Mouse (Mus musculus): ENCODE results near the gene Rasal1. TPM values are rescaled to one million over a fixed set of nuclear protein-coding genes. Genes with fewer than 3 reads are reported as not detected.

Gene Rasal1
- polyA plus RNA-seq (2017; shearing (Covaris generic)): 10 to 100 TPM in 1 of 2 experiments, 1 to 10 TPM in 1; 7.2 to 15.4 TPM

DNA sequence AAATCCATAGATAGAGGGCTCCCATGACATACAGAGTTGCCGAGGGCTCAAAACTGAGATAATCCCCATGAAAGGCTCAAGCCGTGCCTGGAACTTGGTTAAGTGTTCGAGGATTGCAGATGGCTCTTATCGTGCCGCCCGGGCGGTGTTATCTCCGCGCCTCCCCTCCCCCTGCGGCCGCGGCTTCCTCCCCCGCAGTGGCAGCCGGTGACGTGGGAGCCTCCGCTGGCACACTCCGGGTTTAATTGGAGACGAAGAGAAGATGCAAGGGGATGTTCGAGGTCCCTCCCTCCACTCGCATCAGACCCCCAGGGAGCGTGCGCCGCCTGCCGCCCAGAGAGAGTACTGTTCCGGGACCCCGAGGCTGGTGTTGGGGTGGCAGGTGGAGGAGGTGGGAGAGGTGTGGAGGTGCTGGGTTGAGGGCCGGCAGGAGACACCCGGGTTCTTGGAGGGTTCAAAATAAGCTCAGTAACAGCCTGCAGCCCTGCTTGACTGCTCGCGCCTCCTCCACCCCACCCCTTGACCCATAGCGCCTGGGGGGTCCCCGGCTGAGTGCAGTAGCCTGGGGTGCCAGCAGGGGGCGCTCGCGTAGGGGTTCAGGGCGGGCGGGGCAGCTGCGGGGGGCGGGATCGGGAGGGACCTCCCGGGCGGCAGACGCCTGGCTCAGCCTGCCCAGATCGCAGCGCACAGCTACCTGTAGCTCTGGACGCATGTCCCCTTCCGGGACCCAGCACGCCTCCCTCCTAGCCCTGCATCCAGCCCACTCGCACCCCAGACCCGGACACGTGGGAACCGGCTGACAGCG, at the start of gene Rasal1:
Gene Rasal1, plus strand, starts transcription at position 244 of the 805 bp plus-strand sequence.
- ATAC-seq: peak; percentile 87

- no peak for ATAC-seq
Measured at GRCm38 (mm10) chr5:120599625-120600024, 49.0 kb upstream of the Rasal1 start.

DNA sequence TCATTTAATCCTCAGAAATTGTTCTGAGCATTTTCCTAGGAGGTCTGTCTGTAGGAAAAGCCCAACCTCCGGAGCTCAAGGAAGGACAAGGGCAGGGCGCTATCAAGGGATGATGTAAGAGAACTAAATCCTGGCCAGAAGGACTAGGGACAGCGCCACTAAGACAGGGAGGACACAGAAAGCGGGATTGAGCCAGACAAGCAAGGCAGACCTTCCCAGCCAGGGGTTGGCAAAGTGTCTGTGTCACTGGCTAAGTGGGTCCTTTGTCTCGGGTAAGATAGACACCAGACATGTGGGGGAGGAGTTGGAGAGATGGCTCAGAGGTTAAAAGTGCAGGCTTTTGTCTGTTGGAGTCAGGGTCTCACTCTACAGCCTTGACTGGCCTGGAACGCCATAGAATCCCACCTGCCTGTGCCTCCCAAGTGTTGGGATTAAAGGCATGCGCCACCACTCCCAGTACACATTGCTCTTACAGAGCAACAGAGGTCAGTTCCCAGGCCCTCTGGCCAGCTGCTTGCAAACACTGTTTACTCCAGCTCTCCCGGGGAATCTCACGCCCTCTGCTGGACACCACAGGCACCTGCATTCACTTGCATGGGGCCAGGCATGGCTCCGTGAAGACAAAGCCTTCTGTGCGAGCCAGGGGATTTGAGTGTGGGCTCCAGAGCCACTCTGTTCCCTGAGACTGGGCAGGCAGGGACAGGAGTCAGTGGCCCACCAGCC, 47.5 kb upstream of the Rasal1 start:
- ATAC-seq: no peak

DNA sequence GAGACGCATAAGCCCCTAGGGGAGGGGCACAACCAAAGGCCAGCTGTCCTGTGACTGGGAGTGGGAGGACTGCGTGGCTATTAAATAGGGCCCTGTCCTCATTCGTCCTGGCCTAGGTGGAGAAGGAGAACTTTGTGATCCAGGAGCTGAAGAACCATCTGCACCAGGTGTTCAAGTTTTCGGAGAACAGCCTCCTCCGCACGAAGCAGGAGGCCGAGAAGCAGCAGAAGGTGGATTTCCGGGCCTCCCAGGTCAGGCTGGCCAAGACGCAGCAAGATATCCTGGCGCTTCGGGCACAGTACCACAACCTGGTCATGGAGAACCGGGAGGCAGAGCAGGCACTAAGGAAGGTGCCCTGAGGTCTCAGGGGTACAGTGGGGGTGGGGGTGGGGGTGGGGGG, 46.4 kb upstream of the Rasal1 start:
- no peak for ATAC-seq

DNA sequence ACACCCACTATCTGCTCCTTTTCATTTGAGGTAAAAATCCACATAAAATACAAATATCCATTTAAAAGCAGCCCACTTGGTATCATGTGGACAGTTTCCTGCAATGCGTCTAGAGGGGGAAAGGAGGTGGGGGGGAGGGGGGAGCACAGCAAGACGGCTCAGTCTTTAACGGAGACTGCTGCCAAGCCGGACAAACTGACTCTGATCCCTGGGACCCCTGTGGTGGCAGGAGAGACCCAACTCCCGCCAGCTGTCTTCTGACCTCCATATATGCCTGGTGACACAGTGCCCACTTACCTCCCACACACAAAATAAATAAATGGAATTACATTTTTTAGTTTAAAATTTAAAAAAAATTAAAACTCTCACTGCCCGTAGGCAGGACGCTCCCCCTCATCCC, 45.1 kb upstream of the Rasal1 start:
- ATAC-seq: no peak

DNA sequence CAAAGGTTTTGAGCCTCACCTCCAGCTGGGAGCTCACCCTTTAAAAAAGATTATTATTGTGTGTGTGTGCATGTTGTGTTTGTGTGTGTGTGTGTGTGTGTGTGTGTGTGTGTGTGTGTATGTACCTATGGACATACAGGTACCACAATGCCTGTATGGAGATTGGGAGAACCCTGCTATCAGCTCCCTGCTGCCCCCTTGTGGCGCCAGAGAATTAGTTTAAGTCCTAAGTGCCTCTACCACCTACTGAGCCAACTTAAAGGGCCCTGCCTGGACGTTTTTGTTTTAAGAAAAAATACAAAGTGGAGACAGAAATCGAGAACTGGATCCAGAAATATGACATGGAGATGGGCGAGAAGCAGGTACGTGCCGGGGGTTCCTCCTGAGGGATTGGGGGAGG, 43.8 kb upstream of the Rasal1 start:
- peak; percentile 83 for ATAC-seq

DNA sequence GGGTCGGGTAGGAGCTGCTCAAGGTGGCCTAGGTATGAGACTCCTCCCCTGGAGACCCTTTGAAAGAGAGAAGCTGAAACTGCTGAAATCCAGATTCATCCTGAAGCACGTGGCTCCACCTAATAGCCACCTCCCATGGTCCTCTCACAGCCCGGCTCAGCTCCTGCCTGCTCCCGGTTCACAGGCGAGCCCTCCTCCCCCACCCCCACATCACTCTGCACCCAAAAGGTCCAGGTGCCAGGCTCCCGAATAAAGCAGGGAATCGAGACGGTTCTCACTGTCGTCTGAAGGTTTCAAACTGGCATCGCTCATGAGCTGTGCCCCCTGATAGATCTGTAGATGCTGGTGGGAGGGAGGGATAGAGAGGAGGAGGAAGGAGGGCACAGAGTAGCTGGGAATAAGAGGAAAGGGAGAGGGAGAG, 43.4 kb upstream of the Rasal1 start:
- no peak for ATAC-seq

DNA sequence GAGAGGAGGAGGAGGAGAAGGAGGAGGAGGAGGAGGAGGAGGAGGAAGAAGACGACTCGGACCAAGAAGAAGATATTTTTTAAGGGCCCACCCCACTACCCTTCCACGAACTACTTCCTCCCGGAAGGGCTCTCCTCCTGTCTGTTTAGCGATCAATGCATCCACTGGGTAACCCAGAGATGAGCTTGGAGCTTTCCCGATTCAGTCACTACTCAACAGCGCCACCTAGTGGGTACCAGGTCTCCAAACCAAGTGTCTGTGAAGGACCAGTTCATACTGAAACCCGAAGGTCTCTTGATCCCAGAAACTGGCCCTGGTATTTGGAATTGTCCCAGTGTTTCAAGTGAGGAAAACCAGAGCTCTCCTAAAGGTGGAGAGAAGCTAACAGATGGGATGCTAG, 42.9 kb upstream of the Rasal1 start:
- ATAC-seq: peak; percentile 75

GRCm38 (mm10) chr5:120606590-120607200, 41.9 kb upstream of the Rasal1 start:
- no peak for ATAC-seq

- no peak for ATAC-seq
Measured at GRCm38 (mm10) chr5:120607335-120607734, 41.3 kb upstream of the Rasal1 start.

GRCm38 (mm10) chr5:120609246-120609775, 39.3 kb upstream of the Rasal1 start:
- ATAC-seq: no peak

DNA sequence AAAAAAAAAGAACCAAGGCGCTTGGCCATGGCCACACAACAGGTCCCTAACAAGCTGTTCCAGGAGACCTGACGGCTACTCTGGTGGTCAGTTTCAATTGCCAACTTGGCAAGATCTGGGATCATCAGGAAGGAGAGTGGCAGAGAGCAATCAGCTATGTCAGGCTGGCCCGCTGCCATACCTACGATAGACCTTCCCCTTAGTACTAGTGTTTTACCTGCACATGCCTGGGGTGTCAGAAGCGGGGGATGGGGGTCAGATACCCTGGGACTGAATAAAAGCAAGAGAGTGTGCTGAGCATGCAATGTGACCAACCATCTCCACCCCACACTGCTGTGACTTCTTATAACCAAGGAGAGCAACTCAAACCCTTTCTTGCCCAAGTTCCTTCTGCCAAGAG, 37.7 kb upstream of the Rasal1 start:
- ATAC-seq: no peak

DNA sequence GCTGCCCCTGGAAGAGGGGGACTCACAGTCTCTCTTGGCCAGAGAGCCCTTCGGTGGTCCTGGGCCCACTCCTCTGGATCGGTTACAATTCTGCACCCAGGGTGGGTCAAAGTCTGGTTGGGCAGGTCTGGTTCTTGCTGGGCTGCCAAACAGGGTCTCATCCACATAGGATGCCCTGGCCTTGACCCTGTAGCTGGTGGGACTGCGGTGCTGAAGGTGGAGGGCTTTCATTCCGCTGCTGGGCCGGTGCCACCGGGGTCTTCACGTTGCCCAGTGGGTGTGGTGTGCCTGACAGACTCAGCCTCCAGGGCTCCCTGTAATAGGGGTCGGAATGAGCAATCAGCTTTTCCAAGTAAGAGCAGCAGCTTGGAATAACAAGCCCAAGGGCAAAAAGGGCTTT, 37.2 kb upstream of the Rasal1 start:
- no peak for ATAC-seq

GRCm38 (mm10) chr5:120612442-120612821, 36.2 kb upstream of the Rasal1 start, which contains the start of the genes Rita1 and Ddx54:
Gene Rita1, minus strand, starts transcription at chr5:120612589.
Gene Ddx54, plus strand, starts transcription at chr5:120612739.
- peak; percentile 73 for ATAC-seq

- ATAC-seq: peak; percentile 88
Measured at GRCm38 (mm10) chr5:120612822-120613604, 35.6 kb upstream of the Rasal1 start.

DNA sequence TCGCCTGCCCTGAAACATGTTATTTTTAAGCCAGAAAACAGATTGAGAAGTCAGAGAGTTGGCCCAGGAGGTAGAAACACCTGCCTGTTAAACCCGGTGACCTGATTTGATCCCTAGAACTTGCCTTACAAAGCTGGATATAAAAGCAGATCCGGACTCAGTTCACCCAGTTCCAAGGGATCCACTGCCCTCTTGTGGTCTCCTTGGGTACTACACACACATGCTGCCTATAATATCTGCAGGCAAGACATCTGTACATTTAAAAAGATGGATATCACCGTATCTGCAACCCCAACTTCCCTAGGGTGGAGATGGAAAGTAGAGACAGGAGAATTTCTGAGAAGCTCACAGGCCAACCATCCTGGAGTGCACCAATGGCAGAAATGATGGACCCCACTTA, 32.7 kb upstream of the Rasal1 start:
- ATAC-seq: no peak

DNA sequence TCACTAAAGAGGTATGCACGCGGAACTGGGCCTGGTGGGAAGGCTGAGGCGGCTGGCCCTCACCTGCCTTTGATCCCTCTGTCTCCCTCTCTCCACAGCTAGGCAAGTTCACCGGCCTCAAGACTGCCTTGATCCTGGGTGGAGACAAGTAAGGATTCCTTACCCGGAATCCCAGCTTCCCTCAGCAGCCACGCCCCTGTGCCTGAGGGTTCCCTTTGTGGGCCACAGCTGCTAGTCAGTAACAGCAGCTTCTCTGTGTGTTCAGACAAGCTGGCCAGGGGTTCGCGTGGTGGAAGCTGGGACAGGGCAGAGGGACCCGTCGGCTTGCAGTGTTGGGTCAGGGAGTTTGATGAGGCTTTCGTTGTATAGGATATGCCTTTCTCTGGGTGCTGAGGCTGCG, 29.8 kb upstream of the Rasal1 start:
- no peak for ATAC-seq

DNA sequence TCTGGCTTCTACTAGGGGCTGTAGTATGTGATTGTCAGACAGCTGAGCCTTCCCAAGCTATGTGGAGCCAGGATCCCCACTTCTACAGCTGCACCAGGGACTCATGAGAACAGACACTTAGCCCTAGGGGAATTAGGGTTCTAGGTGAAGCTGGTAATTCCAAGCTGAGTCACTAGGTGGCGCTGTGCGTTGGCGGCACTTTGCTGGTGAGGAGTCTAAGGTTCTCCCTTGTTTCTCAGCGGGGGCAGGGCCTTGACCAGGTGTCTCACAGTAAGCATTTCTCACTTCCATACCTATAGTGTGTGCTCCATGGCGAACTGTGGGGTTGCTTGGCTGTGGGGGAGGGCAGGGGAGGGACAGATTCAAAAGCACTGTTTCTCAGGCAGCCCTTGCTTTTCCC, 29.4 kb upstream of the Rasal1 start:
- no peak for ATAC-seq

DNA sequence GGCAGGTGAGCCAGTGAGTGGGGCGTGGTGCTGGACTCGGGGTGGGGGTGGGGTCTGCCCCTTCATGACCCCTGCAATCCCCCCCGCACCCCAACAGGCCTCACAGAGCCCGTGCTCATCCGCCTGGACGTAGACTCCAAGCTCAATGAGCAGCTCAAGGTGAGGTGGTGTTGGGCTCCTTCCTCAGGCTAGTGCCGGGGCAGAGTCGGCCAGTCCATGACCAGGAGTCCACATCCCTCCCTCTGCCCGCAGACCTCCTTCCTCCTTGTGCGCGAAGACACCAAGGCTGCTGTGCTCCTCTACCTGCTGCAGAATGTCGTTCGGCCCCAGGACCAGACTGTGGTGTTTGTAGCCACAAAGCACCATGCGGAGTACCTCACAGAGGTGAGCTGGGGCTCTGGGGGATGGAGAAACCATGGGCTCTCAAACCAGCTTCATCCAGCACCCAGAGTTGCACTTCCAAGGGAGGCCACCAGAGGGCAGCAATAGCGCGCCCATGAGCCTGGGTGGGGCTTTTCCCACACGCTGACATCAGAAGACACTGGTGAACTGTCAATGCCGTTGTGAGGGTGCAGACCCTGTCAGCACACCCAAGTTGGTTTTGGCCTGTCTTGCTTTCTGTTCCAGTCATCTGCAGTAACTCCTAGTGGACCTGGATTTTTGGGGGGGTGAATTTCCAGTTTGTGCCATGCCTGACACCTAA, 28.1 kb upstream of the Rasal1 start:
- peak; percentile 62 for ATAC-seq

GRCm38 (mm10) chr5:120621078-120621765, 27.4 kb upstream of the Rasal1 start:
- ATAC-seq: peak; percentile 77

DNA sequence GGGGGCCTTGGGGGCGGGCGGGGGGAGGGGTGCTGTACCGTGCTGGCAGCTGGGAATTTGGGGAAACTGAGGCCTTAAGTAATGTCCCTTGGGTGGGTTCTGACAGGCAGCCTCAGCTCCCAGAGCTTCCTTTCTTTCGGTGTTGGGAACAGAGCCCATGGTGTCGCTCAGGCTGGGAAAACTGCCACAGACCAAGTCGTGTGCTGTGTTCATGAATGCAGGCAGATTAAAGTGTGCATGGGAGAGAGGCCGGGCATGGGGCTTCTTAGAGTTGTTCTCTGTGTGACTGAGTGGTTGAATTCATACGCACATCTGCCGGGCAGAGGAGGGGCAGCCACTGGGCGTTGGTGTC, 26.8 kb upstream of the Rasal1 start:
- no peak for ATAC-seq

All from CD4-positive, CD25-positive, alpha-beta regulatory T cell, adult 4 months (primary cell).